ENCODE assay signal across 9 mouse cellular contexts in genomic region chr5:117134889-117135456, GRCm38 (mm10). TPM values are rescaled to one million over a fixed set of nuclear protein-coding genes. Genes with fewer than 3 reads are reported as not detected.
A peak's percentile ranks its signal among the peaks of the same experiment; 100 is the strongest.
DNase-seq lines count a peak whose midpoint lies in the region; ATAC-seq and TF ChIP-seq lines count a peak whose summit lies in the region.
"Had no signal": no experiment of that assay in that cellular context is flagged by ENCODE, and none has a peak within 500 bp of the region (broad histone marks: within the 10 kb centered on the region; RNA-seq: fewer than 3 reads in every experiment).

No protein-coding gene starts in this region.

- H3K9me3 ChIP-seq in lung, embryonic 16.5 days (ENCODE audit: control insufficient read depth, low read length): no peaks in the 10 kb centered on the region
- no peaks in the 10 kb centered on the region for H3K9me3 ChIP-seq in embryonic facial prominence, embryonic 14.5 days (ENCODE audit: control insufficient read depth, low read length)
- H3K9me3 ChIP-seq in liver, postnatal 0 days (ENCODE audit: low read length): no peaks in the 10 kb centered on the region

- peaks cover 37% of the 10 kb centered on the region for H3K4me1 ChIP-seq in lung, embryonic 16.5 days (replicated peaks; ENCODE audit: control insufficient read depth, insufficient read depth, low read length)
- peaks cover 12% of the 10 kb centered on the region for H3K4me1 ChIP-seq in embryonic facial prominence, embryonic 14.5 days (ENCODE audit: control insufficient read depth, insufficient read depth, low read length)
- peaks cover 70% of the 10 kb centered on the region for H3K4me1 ChIP-seq in liver, postnatal 0 days (ENCODE audit: insufficient read depth)

- H3K36me3 ChIP-seq in lung, embryonic 16.5 days (ENCODE audit: control insufficient read depth, insufficient read depth, low read length): no peaks in the 10 kb centered on the region
- no peaks in the 10 kb centered on the region for H3K36me3 ChIP-seq in embryonic facial prominence, embryonic 14.5 days (ENCODE audit: control insufficient read depth, insufficient read depth, low read length)
- H3K36me3 ChIP-seq in liver, postnatal 0 days (replicated peaks; ENCODE audit: insufficient read depth, low read length): no peaks in the 10 kb centered on the region

- WGBS in lung, embryonic 16.5 days: 28% methylated on average over 3 of the region's 3 CpGs
- WGBS in embryonic facial prominence, embryonic 14.5 days: 61% methylated on average over 3 of the region's 3 CpGs
- 22% methylated on average over 3 of the region's 3 CpGs for WGBS in liver, postnatal 0 days (ENCODE audit: insufficient replicate concordance)

- peak overlapping the region; percentile 64 for H3K27ac ChIP-seq in gastrocnemius, adult 2 months
- peak overlapping the region; percentile 97 for H3K27ac ChIP-seq in lung, embryonic 16.5 days (ENCODE audit: low read length)
- no peak overlapping the region for H3K27ac ChIP-seq in embryonic facial prominence, embryonic 14.5 days (replicated peaks; ENCODE audit: low read depth, low read length)
- H3K27ac ChIP-seq in liver, postnatal 0 days (ENCODE audit: low read depth): peak overlapping the region; percentile 98

- peak overlapping the region; percentile 13 for H3K4me2 ChIP-seq in lung, embryonic 16.5 days (ENCODE audit: low read depth, low read length)
- peak overlapping the region; percentile 34; the same call in 1 of the 2 replicates for H3K4me2 ChIP-seq in embryonic facial prominence, embryonic 14.5 days (ENCODE audit: low read depth, low read length)
- H3K4me2 ChIP-seq in liver, postnatal 0 days (ENCODE audit: low read depth, low read length): peak overlapping the region; percentile 85

- peak overlapping the region; percentile 58; the same call in 1 of the 2 replicates for H3K9ac ChIP-seq in lung, embryonic 16.5 days (ENCODE audit: low read length)
- no peak overlapping the region for H3K9ac ChIP-seq in embryonic facial prominence, embryonic 14.5 days (ENCODE audit: low read depth, low read length)
- H3K9ac ChIP-seq in liver, postnatal 0 days (replicated peaks): peak overlapping the region; percentile 65

- DNase-seq in gastrocnemius, adult 2 months: no peak
- DNase-seq in gastrocnemius, postnatal 14 days: no peak
- DNase-seq in lung, postnatal 36 days: no peak
- no peak for DNase-seq in embryonic facial prominence, embryonic 14.5 days (ENCODE audit: low spot score)
- DNase-seq in liver, postnatal 0 days: no peak
- no peak for DNase-seq in right cerebral cortex, postnatal 25 days
- DNase-seq in retina, postnatal 1 day: no peak
- DNase-seq: cerebellum, postnatal 14 days had no signal

- H3K4me3 ChIP-seq in gastrocnemius, adult 2 months: peak overlapping the region; percentile 32
- peak overlapping the region; percentile 12; the same call in 1 of the 2 replicates for H3K4me3 ChIP-seq in lung, embryonic 16.5 days (ENCODE audit: low read length)
- H3K4me3 ChIP-seq in embryonic facial prominence, embryonic 14.5 days (ENCODE audit: low read depth, low read length): no peak overlapping the region
- peak overlapping the region; percentile 53 for H3K4me3 ChIP-seq in liver, postnatal 0 days (ENCODE audit: low read depth, low read length)

- no peak for ATAC-seq in lung, embryonic 16.5 days (ENCODE audit: low read depth)
- ATAC-seq in embryonic facial prominence, embryonic 14.5 days (ENCODE audit: low read depth): no peak
- ATAC-seq in liver, postnatal 0 days: no peak

- no peak for TF ChIP-seq CTCF in gastrocnemius, adult 2 months (IDR thresholded peaks at IDR 0.05)
- TF ChIP-seq CTCF in liver, postnatal 0 days (IDR thresholded peaks at IDR 0.05; ENCODE audit: low read depth): no peak

- intact Hi-C loops in gastrocnemius, adult 2 months (cut with DNase I): no loop called here
- intact Hi-C loops in gastrocnemius, postnatal 14 days (cut with DNase I; ENCODE audit: low total_unique reads): no loop called here

- no peaks in the 10 kb centered on the region for H3K27me3 ChIP-seq in lung, embryonic 16.5 days (ENCODE audit: control insufficient read depth, insufficient read depth, low read depth, low read length)
- H3K27me3 ChIP-seq in embryonic facial prominence, embryonic 14.5 days (replicated peaks; ENCODE audit: control insufficient read depth, insufficient read depth, low read length): no peaks in the 10 kb centered on the region
- H3K27me3 ChIP-seq in liver, postnatal 0 days (ENCODE audit: insufficient read depth, low read length): no peaks in the 10 kb centered on the region

- no peak for TF ChIP-seq EP300 in liver, postnatal 0 days (IDR thresholded peaks at IDR 0.05; ENCODE audit: low read depth)

RNA-seq across cellular contexts. Expression of gene Taok3, which starts 15.0 kb away (rescaled TPM):
- 1 to 10 TPM; 4.6 to 6.8 TPM for total RNA-seq in gastrocnemius, adult 2 months (2021)
- total RNA-seq in gastrocnemius, postnatal 14 days (2021): 1 to 10 TPM; 5.6 to 6.4 TPM
- 33.5 and 37.1 TPM in 2 replicates for polyA plus RNA-seq in lung, embryonic 16.5 days (2015; fragmentation: Nextera tagmentation; extraction: Ambion mirVana)
- 18.1 and 21.6 TPM in 2 replicates for polyA plus RNA-seq in embryonic facial prominence, embryonic 14.5 days (2014; fragmentation: Nextera tagmentation; extraction: Ambion mirVana)
- 40.5 and 41.9 TPM in 2 replicates for polyA plus RNA-seq in liver, postnatal 0 days (2015; fragmentation: Nextera tagmentation; extraction: Ambion mirVana)

RNA-seq across cellular contexts. Expression of gene Suds3, which starts 19.1 kb away (rescaled TPM):
- 10 to 100 TPM; 71.7 to 94.8 TPM for total RNA-seq in gastrocnemius, adult 2 months (2021)
- total RNA-seq in gastrocnemius, postnatal 14 days (2021): 10 to 100 TPM; 40.5 to 44.4 TPM
- 56.9 and 63.4 TPM in 2 replicates for polyA plus RNA-seq in lung, embryonic 16.5 days (2015; fragmentation: Nextera tagmentation; extraction: Ambion mirVana)
- 39.5 and 40.2 TPM in 2 replicates for polyA plus RNA-seq in embryonic facial prominence, embryonic 14.5 days (2014; fragmentation: Nextera tagmentation; extraction: Ambion mirVana)
- 30.5 and 33.4 TPM in 2 replicates for polyA plus RNA-seq in liver, postnatal 0 days (2015; fragmentation: Nextera tagmentation; extraction: Ambion mirVana)

Comparison
In these comparisons a context has a peak if more than half of its experiments do, and no peak if none do; other contexts are left out.
1. H3K4me2 ChIP-seq: peak in every context shown above with its lines; median percentile 85 in liver, postnatal 0 days; 34 in embryonic facial prominence, embryonic 14.5 days; 13 in lung, embryonic 16.5 days.